Mouse (Mus musculus) midbrain, embryonic 16.5 days (tissue): ENCODE measurements at regions not wholly inside any gene's neighbourhood (a gene's known extent, or its start where the extent isn't known, plus 50 kb on each side); places are given as distances from the start of the nearest gene placed in this dataset.
"Not testable (repeated sequence)": the region's sequence is repeated elsewhere in the genome, so short reads cannot be mapped to it uniquely, and the experiment has no call there.

Experiments
- ATAC-seq: fragments of 200-750 bp; cut with Nextera tagmentation; 2 replicates; pipeline ENCODE4 v1.8.0; 2017; ENCODE audit warnings: moderate TSS enrichment
- H3K27ac ChIP-seq: fragments of 300-500 bp; sonication (generic); 2 replicates; pipeline ENCODE4 v1.5.1; 2014; ENCODE audit warnings: mild to moderate bottlenecking, low read length, mixed read lengths
- H3K27me3 ChIP-seq: fragments of 300-500 bp; sonication (generic); 2 replicates; pipeline ENCODE4 v1.6.1; 2014; ENCODE audit warnings: low read depth, low read length, mixed read lengths; ENCODE audit not compliant: control insufficient read depth, insufficient read depth
- H3K36me3 ChIP-seq: fragments of 300-500 bp; sonication (generic); 2 replicates; pipeline ENCODE4 v1.6.1; 2014; ENCODE audit warnings: mild to moderate bottlenecking, low read length, moderate library complexity, mixed read lengths; ENCODE audit not compliant: control insufficient read depth, insufficient read depth
- H3K4me1 ChIP-seq: fragments of 300-500 bp; sonication (generic); 2 replicates; pipeline ENCODE4 v1.6.1; 2014; ENCODE audit warnings: mild to moderate bottlenecking, low read length, mixed read lengths; ENCODE audit not compliant: control insufficient read depth, insufficient read depth
- H3K4me2 ChIP-seq: fragments of 300-500 bp; sonication (generic); 2 replicates; pipeline ENCODE4 v1.6.1; 2014; ENCODE audit warnings: mild to moderate bottlenecking, low read length, mixed read lengths
- H3K4me3 ChIP-seq: fragments of 300-500 bp; sonication (generic); 2 replicates; pipeline ENCODE4 v1.5.1; 2014; ENCODE audit warnings: low read depth, mild to moderate bottlenecking, low read length, moderate library complexity, mixed read lengths
- H3K9ac ChIP-seq: fragments of 300-500 bp; sonication (generic); 2 replicates; pipeline ENCODE4 v1.6.1; 2014; ENCODE audit warnings: low read depth, low read length, mixed read lengths
- H3K9me3 ChIP-seq: fragments of 300-500 bp; sonication (generic); replicated peaks from 2 replicates; pipeline ENCODE4 v1.6.1; 2014; ENCODE audit warnings: mild to moderate bottlenecking, low read length, mixed read lengths; ENCODE audit not compliant: control insufficient read depth, poor library complexity, severe bottlenecking
- WGBS: fragments of 180-500 bp; shearing (Covaris S2); extraction: QIAGEN DNeasy Blood & Tissue Kit; methylation state at CpG from one replicate; pipeline ENCODE4 v1.1.7; 2014; 5-methylcytosine and 5-hydroxymethylcytosine counted together

GRCm38 (mm10) chr10:62031986-62032385 lies 53.1 kb upstream of the Col13a1 start:
- H3K9me3 ChIP-seq, H3K9ac ChIP-seq, ATAC-seq, H3K4me3 ChIP-seq, H3K4me1 ChIP-seq, H3K36me3 ChIP-seq, H3K27ac ChIP-seq, H3K27me3 ChIP-seq, H3K4me2 ChIP-seq: not testable (repeated sequence)
- WGBS = 90% methylated on average over 6 of the region's 6 CpGs

- WGBS = 81% methylated on average over 2 of the region's 2 CpGs
These were observed 50.4 kb upstream of the Col13a1 start for GRCm38 (mm10) chr10:62029271-62029670.

More at GRCm38 (mm10) chr10:62029271-62029670, 50.4 kb upstream of the Col13a1 start:
- Histone ChIP-seq H3K9ac (no peak overlapping the region), H3K4me2 (no peak overlapping the region), H3K4me1 (no peaks in the 10 kb centered on the region), H3K27me3 (no peaks in the 10 kb centered on the region), H3K9me3 (no peaks in the 10 kb centered on the region), H3K27ac (no peak overlapping the region), H3K36me3 (no peaks in the 10 kb centered on the region), H3K4me3 (no peak overlapping the region)
- no peak for ATAC-seq
